Mouse (Mus musculus): Measurements from ENCODE around the gene Rapgef3. TPM values are rescaled to one million over a fixed set of nuclear protein-coding genes. Genes with fewer than 3 reads are reported as not detected.
A peak's percentile ranks its signal among the peaks of the same experiment; 100 is the strongest.

Gene Rapgef3
- total RNA-seq, 4 experiments from 2014 or later: 20.5 to 27.4 (median 23.8) TPM

DNA sequence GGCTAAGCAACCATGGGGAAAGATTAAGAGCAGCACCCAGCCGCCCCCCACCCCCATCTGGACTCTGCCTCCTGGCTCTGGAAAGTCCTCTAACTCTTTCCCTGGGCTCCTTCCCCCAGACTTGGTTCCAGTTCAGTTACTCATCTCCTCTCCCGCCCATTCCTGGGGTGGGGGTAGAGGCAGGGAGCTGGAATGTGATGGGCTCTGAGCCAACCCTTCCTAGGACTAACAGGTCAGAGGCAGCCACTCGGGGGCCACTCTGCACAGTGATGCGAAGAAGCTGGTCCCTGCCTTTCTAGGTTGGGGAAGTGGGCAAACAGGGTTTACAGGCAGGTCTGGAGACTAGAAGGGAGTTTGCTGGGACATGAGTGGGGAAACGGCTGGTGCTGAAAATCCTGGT is 5.3 kb upstream of the Rapgef3 start:
- DNase-seq (ENCODE audit: low spot score): peak; percentile 73

DNA sequence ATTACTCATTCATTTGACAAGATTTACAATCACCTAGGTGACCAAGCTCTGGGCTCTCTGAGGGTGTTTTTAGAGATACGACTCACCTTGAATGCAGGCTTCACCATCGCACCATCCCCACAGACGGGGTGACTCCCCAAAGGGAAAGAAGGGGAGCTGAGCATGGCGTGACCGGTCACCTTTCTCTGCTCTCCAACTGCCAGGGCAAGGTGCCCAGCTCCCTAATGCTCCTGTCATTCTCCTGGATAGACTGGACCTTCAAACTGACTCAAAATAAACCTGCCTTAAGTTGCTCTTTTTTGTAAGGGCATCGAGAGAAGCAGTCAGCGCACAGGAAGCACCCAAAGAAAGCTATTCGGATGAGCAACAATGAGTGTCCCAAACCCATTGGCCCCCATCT is 2.5 kb upstream of the Rapgef3 start:
- DNase-seq (ENCODE audit: low spot score): no peak

DNA sequence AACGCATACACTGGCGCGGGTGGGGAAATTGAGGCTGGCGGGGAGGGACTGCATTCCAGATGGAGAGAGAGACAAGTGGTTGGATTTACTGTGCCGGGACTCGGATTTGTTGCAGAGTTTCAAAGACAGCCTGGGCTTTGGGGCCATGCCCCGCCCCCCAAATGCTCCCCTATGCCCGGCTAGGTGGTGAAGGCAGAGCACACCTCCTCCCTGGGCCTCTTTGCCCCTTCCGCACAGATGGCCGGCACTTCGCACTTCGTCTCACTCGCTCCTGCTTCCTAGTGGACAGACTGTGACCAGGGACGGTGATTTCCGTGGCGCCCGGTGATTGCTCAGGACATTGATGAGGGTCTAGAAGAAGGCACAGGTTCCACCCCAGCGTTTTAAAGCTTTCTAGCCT is 420 bp upstream of the Rapgef3 start:
- DNase-seq (ENCODE audit: low spot score): no peak

DNA sequence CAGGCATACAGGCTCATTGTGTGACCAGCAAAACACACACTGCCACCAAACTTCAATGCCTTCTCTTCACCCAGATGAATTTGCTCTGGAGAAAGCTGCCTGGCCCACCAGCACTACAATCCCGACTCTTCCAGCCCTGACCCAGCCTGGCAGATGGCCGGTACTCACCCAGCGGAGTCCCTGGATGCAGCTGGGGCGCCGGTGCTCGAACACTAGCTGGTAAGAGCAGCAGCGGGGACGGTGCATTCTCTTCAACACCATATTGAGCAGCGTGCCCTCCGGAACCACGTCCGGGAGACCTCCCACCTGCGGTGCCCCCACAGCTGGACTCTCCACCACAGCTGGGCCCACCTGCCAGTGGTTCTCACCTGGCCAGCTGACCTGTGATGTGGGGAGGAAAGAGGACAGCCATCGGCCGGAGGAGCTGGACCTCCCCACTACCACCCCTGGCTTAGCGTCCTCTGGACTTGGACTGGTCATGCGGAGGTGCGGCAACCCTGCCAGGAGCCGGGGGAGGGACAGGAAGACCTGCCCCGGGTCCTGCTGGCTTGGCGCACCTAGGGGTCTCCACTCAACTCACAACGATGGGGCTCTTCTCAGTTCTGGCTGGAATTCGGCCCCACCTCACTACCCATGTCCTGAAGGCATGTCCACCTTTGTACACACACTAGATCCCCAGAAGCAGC is 1.0 kb downstream of the Rapgef3 start:
- no peak for DNase-seq (ENCODE audit: low spot score)

DNA sequence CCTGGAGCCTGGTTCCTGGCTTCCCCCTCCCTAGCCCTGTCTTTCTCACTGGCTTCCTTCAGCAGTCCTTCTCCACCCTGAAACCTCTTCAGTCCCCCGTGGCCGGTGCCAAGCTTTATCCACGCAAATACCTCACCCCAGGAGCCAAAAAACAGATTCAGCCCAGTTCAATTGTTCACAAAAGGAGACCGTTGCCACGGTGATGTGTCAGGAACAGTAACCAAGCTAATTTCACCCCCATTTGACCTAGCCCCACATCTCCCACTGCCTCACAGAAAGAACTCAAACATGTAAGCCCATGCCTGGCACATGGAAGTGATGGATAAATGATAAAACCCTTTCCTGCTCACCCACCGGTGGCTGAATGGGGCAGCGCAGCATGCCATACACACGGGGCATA is 1.6 kb downstream of the Rapgef3 start:
- DNase-seq (ENCODE audit: low spot score): no peak

DNA sequence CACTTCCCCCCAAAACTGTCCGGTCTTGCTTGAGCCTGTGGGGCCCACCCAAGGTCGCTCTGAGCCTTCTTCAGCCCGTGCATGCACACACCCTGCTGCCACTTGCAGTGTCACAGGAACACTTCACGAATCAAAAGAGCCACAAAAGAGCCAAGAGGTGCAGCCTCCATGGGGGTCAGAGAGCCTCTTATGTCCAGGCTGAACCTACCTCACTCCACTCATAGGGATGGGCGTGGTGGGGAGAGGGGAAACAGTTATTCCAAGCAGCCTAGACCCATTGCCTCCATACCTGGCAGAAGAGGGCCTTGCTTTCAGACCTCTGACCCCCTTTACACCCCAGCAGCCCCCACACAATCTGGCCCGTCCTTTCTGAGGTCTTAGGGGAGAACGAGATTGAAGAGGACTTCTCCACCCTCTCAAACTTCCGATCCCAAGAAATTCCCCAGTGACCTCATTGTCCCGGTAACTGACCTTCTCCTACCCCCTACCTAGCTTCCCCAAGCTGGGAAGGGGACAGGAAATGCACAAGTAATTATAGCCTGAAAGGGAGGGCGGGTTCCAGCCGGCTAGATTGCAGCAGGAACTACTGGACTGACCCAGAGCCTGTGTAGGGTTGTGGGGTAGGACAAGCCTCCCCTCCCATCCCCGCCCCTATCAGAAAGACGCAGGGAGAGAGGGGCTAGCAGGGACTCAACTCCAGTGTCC is 2.5 kb downstream of the Rapgef3 start:
- DNase-seq (ENCODE audit: low spot score): peak; percentile 74

DNA sequence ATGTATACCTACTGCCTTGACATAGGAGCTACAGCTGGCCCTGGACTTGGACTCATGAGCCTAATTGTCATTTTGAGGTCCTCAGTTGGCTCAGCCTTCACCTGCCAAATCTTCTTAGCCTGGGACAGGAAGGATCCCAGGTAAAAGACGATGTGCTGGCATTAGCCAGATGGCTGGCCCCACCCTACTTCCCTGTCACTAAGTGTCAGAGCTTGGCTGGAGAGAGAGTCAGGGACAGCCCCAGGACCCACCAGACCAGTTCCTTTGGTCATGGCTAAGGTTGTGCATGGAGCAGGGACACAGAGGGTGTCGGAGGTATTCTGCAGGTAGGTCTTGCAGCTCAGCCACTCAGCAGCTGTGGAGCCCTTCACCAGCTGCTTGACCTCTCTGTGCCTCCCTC is 3.2 kb downstream of the Rapgef3 start:
- DNase-seq (ENCODE audit: low spot score): no peak

DNA sequence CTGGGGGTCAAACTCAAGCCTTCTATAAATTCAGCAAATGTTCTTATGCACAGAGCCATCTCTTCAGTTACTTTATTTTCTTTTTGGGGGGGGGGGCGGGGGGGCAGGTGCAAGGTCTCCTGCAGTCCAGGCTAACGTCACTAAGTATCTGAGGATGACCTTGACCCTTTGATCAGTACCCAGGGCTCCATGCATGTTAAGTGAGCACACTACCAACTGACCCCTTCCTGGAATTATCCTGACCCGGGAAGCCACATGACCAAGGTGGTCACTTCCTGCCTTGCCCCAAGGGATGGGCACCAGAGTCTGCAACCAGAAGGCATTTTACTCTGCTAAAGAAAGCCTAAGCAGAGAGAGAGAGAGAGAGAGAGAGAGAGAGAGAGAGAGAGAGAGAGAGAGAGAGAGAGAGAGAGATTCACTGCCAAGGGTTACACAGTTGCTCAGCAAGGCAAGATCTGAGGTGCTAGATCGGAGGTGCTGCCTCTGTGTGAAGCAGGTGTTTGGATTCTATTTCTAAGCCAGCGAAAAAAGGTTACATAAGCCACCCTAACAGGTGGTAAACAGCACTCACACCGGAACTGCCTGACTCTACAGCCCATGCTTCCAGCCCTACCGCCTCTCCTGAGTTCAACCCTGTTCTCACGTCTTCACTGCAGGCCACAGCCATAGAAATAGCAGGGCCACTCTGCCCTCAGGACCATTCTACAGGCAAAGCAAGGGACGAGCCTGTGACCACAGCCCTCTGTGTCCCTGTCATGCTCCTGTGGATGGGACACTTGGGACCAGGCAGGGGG is 4.3 kb downstream of the Rapgef3 start:
- no peak for DNase-seq (ENCODE audit: low spot score)

DNA sequence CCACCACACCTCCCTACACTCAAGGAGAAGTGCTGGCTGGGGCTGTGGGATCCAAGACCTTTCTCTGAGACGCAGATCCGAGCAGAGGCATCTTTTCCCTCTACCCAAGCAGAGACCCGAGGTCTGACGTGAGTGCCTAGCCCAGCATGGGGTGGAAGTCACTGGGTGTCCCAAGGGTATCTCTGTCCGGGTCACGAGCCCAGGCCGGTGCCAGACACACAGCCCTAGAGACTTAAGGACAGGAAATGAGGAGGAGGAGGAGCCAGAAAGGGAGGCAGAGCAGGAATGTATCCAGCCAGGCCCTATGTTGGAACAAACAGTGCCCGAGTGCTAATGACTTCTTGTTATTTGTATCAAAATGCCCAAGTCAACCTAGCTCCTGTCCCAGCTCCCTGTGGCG is 5.0 kb downstream of the Rapgef3 start:
- DNase-seq (ENCODE audit: low spot score): peak; percentile 84

DNA sequence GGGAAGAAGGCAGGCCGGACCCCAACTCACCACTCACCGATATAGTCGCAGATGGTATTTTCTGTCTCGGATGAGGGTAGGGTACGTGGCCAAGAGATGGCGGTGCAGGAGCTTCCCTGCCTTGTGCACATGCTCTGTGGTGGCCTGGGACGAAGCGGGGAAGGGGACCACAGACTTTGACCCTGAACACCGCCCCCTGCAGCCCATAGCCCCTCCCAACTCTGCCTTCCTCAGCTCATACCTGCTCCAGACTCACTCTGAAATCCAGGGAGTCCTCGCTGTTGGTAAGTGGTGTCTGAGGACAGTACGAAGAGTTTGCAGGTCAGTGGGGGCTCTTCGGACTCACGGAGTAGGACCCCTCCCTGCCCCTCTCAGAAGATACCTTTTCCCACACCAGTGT is 6.3 kb downstream of the Rapgef3 start:
- DNase-seq (ENCODE audit: low spot score): no peak

DNA sequence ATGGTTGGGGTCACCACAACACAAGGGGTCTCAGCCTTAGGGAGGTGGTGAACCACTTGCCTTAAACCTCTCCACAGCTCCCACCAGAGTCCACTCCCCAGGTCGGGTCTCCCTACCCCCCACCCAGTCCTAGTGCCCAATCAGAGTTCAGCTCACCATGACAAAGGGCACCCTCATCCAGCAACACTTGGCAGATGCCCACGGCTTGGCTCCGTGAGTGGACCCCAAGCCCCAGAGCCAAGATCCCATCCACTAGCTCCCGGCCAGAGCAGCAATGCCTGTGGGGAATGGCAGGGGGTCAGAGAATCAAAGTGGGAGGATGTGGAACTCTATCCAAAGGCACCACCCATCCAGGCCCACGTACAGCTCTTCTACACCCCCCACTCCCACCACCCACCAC is 6.8 kb downstream of the Rapgef3 start:
- no peak for DNase-seq (ENCODE audit: low spot score)

DNA sequence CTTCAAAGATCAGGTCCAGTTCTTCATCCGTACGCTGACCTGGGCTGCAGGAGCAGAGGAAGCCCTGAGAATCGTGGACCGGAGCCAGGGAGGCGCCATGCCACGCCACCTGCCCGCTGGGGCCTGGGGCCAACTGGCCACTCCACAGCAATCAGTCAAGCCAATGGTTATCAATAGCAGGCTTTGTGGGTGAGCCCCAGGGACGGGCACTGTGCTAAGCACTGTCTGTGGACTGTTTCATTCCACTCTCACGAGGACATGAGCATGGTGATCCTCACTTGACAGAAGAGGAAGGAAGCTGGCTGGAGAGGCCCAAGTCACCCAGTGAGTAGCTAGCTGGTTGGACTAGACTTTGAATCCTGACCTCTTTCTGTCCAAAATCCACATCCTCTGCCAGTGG is 7.8 kb downstream of the Rapgef3 start:
- DNase-seq (ENCODE audit: low spot score): no peak

DNA sequence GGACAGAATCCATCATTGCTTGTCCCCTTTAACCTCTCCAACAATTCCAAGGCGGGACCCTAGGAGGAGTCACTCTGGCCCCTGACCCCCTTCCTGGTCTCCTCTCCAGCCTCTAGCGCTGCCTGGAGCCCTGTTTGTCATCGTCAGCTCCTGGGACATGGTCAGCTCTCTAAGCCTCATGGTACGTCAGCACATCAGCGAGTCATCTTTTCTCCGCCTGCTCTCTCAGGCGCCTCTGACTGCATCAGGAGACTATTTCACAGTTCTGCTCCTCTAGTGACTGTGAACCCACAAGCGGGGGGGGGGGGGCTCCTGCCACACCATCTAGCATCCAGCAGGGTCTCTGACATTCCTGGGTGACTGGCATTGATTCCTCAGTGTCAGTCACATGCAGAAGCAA is 12.4 kb downstream of the Rapgef3 start:
- DNase-seq (ENCODE audit: low spot score): no peak

DNA sequence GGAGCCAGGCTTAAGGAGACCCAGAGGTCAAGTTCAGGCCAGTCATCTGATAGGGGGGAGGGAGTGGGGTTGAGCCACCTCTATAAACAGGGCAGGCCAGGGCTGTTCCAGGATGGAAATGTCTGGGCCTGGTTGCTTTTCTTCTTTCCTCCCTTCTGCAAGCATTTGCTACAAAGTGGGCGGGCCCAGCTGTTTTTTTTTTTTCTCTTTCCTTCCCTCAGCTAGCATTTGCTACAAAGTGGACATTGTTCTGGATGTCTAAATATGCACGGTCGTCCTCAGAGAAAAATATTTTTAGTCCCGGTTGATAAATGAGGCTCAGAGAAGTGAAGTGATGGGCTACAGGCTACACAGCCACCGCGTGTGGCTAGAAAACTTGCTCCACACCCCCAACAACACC is 13.3 kb downstream of the Rapgef3 start:
- DNase-seq (ENCODE audit: low spot score): no peak

DNA sequence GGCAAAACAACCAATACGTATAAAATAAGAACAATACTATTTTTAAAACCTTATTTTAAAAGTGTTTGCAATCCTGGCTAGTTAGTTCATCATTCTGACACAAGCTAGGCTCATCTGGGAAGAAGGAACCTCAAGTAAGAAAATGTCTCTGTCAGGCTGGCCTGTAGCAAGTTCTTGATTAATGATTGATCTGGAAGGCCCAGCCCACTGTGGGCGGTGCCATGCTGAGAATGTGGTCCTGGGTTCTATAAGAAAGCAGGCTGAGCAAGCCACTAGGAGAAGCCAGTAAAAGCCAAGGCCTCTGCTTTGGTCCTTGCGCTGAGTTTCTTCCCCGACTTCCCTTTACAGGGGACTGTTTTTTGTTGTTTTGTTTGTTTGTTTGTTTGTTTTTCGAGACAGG is 15.3 kb downstream of the Rapgef3 start:
- no peak for DNase-seq (ENCODE audit: low spot score)

DNA sequence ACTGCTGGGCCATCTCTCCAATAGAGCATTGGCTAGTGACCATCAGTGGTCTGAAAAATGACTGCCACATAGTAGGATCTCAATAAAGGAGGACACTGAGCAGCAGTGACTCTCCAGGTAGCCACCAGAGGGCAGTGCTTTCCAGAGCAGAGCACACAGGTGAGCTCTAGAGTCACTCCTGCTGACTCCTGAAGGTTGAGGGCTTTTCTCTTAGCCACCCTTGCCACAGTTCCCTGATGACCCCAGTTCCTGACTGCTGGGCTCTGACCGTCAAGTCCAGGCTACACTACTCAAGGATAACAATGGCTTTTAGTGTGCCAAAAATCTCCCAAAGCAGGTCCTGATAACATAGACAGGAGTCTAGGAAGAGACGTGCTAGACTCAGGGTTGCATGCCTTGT is 16.1 kb downstream of the Rapgef3 start:
- DNase-seq (ENCODE audit: low spot score): no peak

DNA sequence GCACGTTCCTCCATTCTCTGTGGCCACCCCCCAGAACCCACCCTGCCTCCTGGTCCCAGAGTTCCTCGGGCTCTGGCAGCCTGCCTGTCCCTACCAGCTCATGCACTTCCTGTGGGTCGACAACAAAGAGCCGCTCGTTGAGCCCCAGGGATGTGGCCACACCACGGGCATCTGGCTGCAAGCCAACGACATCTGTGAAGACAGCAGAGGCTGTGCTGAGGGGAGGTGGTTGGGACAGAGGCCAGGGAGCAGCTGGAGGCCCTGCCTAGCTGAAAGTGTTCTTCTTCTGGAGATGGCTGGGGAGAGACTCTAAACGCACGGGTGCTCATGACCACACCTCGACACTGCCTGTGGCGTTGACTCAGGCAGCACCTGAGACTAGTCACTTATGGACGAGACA is 17.1 kb downstream of the Rapgef3 start:
- no peak for DNase-seq (ENCODE audit: low spot score)

DNA sequence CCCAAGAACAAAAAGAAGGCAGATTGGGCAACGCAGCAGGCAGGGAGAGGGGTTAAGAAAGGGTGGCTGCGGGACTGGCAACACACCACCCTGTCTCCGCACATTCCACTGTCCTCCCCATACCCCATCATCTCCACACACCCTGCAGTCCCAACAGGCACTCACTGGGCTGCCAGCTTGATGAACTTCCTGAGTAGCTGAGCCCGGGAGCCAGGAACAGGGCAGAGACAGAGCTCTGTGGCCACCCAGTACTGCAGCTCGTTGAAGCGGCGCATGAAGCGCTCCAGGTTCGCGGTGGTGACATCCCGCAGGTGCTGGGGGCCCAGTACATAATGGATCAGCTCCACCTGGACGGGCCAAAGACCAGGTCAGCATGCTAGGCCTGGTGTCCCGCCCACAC is 17.9 kb downstream of the Rapgef3 start:
- no peak for DNase-seq (ENCODE audit: low spot score)

DNA sequence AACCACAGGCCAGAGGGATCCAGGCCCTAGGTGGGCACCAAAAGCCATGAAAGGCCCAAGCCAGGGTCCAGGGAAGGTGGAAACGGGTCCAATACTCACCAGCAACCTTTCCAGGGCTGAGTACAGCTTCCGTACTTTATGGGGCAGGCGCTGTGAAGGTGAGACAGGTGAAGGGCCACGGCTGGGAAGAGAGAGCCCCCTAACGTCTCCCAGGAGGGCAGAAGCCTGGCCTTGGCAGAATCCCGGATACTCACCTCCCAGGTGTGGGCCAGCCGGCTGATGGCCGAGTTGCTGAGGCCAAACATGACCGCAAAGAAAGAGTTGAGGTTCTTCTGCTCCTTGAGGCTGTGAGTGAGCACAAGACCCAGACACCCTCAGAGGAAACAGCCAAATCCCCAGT is 18.4 kb downstream of the Rapgef3 start:
- no peak for DNase-seq (ENCODE audit: low spot score)

DNA sequence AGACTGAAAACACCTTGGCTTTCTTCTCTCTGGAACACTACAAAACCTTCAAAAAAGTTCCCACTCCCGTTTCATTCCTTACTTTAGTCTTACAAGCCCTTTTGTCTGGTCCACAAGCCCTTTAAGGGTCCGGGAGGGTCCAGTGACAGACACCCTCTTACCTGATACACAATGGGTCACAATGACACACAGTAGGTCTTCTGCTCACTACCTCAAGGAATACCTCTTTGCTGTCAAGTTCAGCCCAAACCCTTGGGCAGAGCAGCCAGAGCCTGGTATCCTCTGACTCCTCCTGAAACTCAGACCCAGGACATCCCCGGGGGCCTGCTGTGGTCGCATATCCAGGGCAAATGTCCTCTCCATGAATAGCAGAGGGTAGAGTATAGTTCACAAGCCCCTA is 18.8 kb downstream of the Rapgef3 start:
- no peak for DNase-seq (ENCODE audit: low spot score)

DNA sequence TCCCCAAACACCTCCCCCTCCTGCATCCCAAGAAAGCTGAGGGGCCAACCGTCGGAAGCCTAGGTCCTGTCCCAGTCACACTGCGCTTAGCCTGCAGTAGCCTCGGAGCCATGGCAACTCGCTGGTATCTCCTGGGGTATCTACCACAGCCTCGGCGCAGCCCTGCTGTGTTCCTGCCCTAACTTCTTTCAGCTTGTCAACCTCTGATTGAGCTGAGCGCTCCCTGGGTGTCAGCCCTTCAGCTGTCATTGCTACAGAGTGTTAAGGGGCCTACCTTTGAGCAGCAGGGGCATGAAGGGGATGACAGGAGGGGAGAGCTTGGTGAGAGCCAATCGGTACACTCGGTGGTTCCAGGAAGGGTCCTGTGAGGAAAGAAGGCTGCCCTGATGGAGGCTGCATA is 19.5 kb downstream of the Rapgef3 start:
- DNase-seq (ENCODE audit: low spot score): no peak

DNA sequence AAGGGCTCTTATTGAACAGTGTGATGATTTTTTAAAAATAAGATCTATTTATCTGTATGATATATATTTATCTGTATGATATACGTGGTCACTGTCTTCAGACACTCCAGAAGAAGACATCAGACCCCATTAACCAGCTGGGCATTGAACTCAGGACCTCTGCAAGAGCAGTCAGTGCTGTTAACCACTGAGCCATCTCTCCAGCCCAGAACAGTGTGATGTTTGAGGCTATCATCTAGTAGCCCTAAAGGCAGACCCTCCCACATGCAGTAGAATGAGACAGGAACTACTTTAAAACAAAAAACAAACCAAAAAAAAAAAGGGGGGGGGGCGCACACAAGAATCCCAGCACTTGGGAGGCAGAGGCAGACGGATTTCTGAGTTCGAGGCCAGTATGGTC is 20.3 kb downstream of the Rapgef3 start:
- DNase-seq (ENCODE audit: low spot score): no peak

DNA sequence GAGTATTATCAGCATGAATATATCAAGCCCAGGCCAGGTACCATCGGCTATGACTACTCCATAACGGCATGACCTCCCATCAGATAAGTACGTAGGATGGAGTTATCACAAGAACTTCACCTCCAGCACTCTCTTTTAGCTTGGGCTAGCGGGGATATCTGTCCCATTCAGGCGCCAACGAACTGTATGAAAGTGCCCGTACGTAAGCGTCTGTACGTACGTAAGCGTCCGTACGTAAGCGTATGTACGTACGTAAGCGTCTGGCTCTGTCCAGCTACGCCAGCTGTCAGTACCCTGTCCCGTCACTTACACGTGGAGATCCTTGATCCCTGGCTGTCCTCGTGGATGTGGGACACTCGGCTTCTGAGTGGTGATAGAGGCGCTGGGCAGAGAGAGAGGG is 21.0 kb downstream of the Rapgef3 start:
- no peak for DNase-seq (ENCODE audit: low spot score)

All from heart, adult 8-10 months (tissue).